Mouse (Mus musculus) G1E (cell line): Measurements from ENCODE around the gene Cep112.

Experiments
- CTCF ChIP-seq: IDR thresholded peaks from 2 replicates; pipeline ENCODE4 v1.5.1; 2012; ENCODE audit warnings: low read depth, low read length, inconsistent platforms, mixed read lengths
- GATA1 ChIP-seq: IDR thresholded peaks from 2 replicates; pipeline ENCODE4 v1.6.1; 2012; ENCODE audit warnings: borderline replicate concordance, low read length, inconsistent platforms, mixed read lengths
- GATA2 ChIP-seq: IDR thresholded peaks from 2 replicates; pipeline ENCODE4 v1.6.1; 2012; ENCODE audit warnings: low read depth, low read length, inconsistent platforms, borderline replicate concordance
- POLR2AphosphoS5 ChIP-seq: IDR thresholded peaks from 2 replicates; pipeline ENCODE4 v1.6.1; 2012; ENCODE audit warnings: low read depth, low read length, inconsistent platforms; ENCODE audit not compliant: insufficient replicate concordance
- TAL1 ChIP-seq: conservative IDR thresholded peaks from 2 replicates; pipeline ENCODE4 v1.6.1; 2012; ENCODE audit warnings: low read depth, low read length, inconsistent platforms, mixed read lengths

- TF ChIP-seq CTCF (no peak), GATA1 (no peak), TAL1 (no peak), POLR2AphosphoS5 (no peak), GATA2 (no peak)
Measured at GRCm38 (mm10) chr11:108906590-108907254, 481.7 kb downstream of the Cep112 start.
